Mouse (Mus musculus) heart, adult 18-20 months (tissue): ENCODE results near the gene Pak2. TPM values are rescaled to one million over a fixed set of nuclear protein-coding genes. Genes with fewer than 3 reads are reported as not detected.

Experiments used
- DNase-seq, 2 experiments: peaks; one replicate each; pipeline ENCODE4 v3.0.0; 2021 to 2022; ENCODE audit warnings: mixed read lengths in 1 of 2
- microRNA-seq, 2 experiments: library from miRNA; unstranded; fragments of <30 nt; microRNA quantifications; one replicate each; pipeline ENCODE4 v1.2.0; 2022
- total RNA-seq, 2 experiments: library from RNA; stranded (reverse); gene quantifications; 2 replicates each; pipeline ENCODE4 v1.2.3; 2021

Gene Pak2
- total RNA-seq, 2 experiments from 2014 or later: 26.5 to 27.1 TPM

DNA sequence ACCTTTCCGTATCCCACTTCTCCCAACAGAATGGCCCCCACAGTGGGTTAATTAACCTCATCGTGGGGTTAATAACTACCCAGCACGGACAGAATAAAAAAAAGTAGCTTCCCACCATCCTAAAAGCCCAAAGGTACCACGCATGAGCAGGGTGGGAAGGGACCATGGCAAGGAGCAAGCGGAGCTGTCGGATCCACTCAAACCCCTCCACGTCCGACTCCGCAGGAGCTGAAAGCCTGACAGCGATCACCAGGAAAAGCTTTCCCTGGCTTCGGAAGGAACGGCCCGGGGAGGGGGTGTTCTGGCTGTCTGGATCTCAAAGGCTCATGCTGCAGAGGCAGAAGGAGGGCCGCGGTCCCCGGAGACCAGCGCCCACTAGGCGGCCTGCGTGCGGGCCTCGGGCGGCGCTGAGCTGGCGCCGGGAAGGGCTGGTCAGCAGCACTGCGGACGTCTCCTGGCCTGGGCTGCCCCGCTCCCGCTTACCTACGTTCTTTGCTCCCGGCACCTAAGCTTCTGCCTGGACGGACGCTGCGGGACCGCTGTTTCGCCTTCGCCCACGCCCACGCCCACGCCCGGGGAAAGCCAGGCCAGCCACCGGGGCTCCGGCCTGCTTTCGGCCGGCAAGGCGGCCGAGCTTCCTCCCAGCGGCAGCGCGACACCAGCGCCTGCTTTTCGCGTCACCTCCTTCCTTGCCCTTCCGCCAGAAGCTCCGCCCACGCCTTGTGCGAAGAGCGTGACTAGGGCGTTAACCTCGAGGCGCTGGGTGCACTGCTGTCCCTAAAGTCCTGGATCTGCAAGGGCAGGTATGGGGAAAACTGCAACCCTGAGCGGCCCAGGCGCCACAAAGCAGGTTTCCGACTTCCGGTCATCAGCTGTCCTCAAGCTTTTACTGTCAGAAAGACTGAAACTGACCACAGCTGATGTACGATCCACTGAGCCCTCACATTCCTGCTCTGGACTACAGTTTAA, 76.3 kb downstream of the Pak2 start, which contains the start of gene Senp5:
TSS of gene Senp5 (minus strand) at position 779 of the 969 bp plus-strand sequence.
- peak; percentile 96 for DNase-seq

DNA sequence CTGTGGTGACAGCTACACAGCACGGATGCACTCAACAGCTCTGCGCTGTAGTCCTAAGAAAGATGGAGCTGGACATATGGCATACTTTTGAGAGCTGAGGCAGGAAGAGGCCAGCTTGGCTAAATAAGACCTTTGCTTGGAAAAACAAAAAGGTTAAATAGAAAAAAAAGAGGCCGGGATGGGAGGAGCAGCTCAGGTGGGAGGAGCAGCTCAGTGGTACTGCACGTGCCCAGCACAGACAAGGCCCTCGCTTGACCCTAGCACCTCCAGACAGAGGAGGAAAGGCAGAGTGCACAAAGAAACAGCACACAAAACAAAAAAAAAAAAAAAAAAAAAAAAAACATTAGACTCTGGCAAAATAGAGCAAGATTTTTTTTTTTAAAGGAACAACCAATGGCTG, 82.8 kb downstream of the Pak2 start:
- no peak for DNase-seq

DNA sequence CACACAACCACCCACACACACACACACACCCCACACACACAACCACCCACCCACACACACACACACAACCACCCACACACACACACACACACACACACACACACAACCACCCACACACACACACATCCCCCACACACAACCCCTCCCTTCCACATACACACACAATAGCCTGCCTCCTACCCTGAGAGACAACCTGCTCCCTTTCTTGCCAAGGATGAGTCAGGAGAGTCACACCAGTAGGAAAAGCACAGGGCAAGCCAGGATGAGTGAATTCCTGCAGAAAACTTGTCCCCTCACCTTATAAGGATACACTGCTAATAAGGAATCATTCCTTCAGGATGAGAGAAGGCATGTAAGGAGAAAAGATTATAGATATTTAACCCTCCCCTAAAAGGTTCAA, 85.2 kb downstream of the Pak2 start:
- no peak for DNase-seq

DNA sequence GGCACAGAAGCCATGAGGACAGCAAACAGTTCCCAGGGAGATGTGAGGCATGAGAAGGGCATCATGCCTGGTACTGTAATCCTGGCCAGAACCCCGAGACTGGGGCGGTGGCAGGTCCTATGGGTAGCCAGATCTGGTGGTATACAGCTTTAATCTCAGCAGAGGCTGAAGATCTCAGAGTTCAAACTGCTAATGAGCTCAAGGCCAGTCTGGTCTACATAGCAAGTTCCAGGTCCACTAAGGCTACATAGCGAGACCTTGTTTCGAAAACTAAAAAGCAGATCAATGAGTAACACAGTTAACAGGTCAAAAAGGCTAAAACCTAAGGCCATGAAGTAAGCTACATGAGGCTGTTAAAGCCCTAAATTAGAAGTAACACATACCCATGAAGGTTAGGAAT, 85.9 kb downstream of the Pak2 start:
- DNase-seq: no peak

DNA sequence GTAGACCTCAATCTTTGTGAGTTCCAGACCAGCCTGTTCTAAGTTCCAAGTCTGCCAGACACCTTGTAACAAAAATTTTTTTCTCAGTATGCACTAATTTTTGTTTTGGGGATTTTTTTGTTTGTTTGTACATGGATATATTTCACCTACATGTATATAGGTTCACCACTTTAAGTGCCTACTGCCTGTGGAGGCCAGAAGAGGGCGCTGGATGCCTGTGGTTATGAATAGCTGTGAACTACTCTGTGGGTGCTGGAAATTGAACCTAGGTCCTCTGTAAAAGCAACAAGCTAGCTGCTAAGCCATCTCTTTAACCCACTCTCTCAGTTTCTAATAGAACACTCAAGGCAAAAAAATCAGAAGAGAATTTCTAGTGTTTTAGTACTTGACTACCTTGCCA, 87.1 kb downstream of the Pak2 start:
- DNase-seq: no peak

DNA sequence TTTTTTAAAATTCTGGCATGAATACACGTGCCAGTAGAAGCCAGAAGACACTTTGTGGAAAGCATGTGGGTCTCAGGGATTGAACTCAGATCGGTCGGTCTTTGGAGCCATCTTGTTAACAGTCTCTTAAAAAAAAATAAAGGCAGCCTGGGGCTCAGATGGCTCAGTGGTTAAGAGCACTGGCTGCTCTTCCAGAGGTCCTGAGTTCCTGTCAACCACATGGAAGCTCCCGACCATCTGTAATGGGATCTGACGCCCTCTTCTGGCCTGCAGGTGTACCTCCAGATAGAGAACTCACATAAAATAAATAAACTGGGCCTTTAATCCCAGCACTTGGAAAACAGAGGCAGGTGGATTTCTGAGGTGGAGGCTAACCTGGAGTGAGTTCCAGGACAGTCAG, 98.2 kb downstream of the Pak2 start:
- no peak for DNase-seq

DNA sequence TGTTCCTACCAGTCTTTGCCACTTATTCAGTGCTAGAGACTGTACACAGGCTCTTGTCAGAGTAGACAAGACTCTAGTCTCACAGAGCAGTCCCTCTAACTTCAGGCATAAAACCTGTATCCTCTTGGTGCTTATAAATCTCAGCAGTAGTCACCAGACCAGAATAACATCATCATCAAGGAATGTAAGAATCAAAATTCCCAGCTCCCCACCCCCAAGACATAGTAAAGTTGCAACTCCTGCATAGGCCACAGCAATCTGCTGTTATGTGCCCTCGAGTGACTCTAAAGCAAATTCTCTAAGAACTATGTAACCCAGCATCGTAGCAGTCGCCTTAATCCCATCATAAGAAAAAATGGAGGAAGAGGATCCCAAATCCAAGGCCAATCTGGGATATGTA, 99.6 kb downstream of the Pak2 start:
- no peak for DNase-seq

DNA sequence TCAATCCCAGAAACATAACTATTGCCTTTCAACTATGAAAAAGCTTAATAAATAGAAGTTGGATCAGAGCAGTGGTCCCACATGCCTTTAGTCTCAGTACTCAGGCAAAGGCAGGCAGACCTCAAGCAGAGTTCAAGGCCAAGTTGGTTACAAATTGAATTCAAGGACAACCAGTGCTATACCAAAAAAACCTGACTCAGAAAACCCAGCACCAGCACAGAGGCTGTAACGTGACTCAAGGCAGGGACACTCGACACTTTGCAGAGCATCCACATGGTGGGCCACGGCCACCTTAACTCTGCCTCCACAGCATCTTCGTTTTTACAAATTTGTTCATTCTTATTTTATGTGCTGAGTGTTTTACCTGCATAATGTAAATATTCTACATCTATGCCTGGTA, 103.9 kb downstream of the Pak2 start:
- DNase-seq: no peak

Small RNA genes lying within 50 kb of the gene (microRNA-seq; reads per million reads assigned to microRNA genes)
- gene Gm26269: 0 reads per million in 2 experiments

Other genes with a start within 250 kb of the Pak2 start
- under 1 TPM in 1 of 2 experiments, not detected in 1; 0.08 TPM for gene Meltf, start 200.5 kb downstream of the Pak2 start, total RNA-seq
- gene Pigz, start 145.5 kb downstream of the Pak2 start, total RNA-seq: 1 to 10 TPM; 2.2 to 3.5 TPM
- 10 to 100 TPM; 74.8 to 79.2 TPM for gene 0610012G03Rik, start 130.8 kb downstream of the Pak2 start, total RNA-seq
- 10 to 100 TPM; 24.8 to 26.4 TPM for gene Ncbp2, start 130.8 kb downstream of the Pak2 start, total RNA-seq
- 10 to 100 TPM; 12.1 to 13.0 TPM for gene Senp5, start 76.1 kb downstream of the Pak2 start, total RNA-seq
- 10 to 100 TPM; 16.7 to 16.9 TPM for gene Pigx, start 20.4 kb upstream of the Pak2 start, total RNA-seq
- gene Cep19, start 20.5 kb upstream of the Pak2 start, total RNA-seq: 10 to 100 TPM; 10.1 to 10.4 TPM
- 1 to 10 TPM; 3.6 to 4.9 TPM for gene Nrros, start 86.3 kb upstream of the Pak2 start, total RNA-seq
- gene Bex6, start 100.5 kb upstream of the Pak2 start, total RNA-seq: not detected
- 10 to 100 TPM; 12.1 to 12.6 TPM for gene Fbxo45, start 167.8 kb upstream of the Pak2 start, total RNA-seq
- gene Wdr53, start 167.9 kb upstream of the Pak2 start, total RNA-seq: 1 to 10 TPM; 6.9 to 7.4 TPM
- 10 to 100 TPM; 22.5 to 25.3 TPM for gene Smco1, start 192.1 kb upstream of the Pak2 start, total RNA-seq
- 10 to 100 TPM; 12.6 to 12.8 TPM for gene Rnf168, start 198.1 kb upstream of the Pak2 start, total RNA-seq